In genomic region chr5:92139191-92139590, GRCm38 (mm10) we compare ENCODE assay signal across 8 mouse cellular contexts. TPM values are rescaled to one million over a fixed set of nuclear protein-coding genes. Genes with fewer than 3 reads are reported as not detected.
DNase-seq lines count a peak whose midpoint lies in the region; ATAC-seq and TF ChIP-seq lines count a peak whose summit lies in the region.

No protein-coding gene starts in this region.

- no peak for TF ChIP-seq CTCF in heart, adult 2 months (IDR thresholded peaks at IDR 0.05)
- TF ChIP-seq CTCF in bone marrow, adult 2 months (IDR thresholded peaks at IDR 0.05; ENCODE audit: control insufficient read depth, insufficient read depth, low read length), result no peak

- 0% methylated on average over 1 of the region's 1 CpGs for WGBS in heart, adult 2 months
- 21% methylated on average over 1 of the region's 1 CpGs for WGBS in bone marrow, adult 2 months
- WGBS in hindbrain, embryonic 12.5 days, result 16% methylated on average over 1 of the region's 1 CpGs
- WGBS in midbrain, embryonic 11.5 days, result 29% methylated on average over 1 of the region's 1 CpGs

- H3K4me1 ChIP-seq in heart, adult 2 months (ENCODE audit: control insufficient read depth, insufficient read depth, low read length), result peaks cover 10% of the 10 kb centered on the region
- peaks cover 3% of the 10 kb centered on the region; the same call in 1 of the 2 replicates for H3K4me1 ChIP-seq in bone marrow, adult 2 months (ENCODE audit: control insufficient read depth, insufficient read depth, low read length)
- peaks cover 34% of the 10 kb centered on the region for H3K4me1 ChIP-seq in hindbrain, embryonic 12.5 days
- H3K4me1 ChIP-seq in midbrain, embryonic 11.5 days (ENCODE audit: control insufficient read depth, insufficient read depth, low read length), result peaks cover 13% of the 10 kb centered on the region

- TF ChIP-seq EP300 in heart, adult 2 months (IDR thresholded peaks at IDR 0.05; ENCODE audit: insufficient read depth, low read depth, low read length), result no peak

- peak overlapping the region; percentile 68 for H3K4me2 ChIP-seq in hindbrain, embryonic 12.5 days (replicated peaks)
- peak overlapping the region; percentile 73 for H3K4me2 ChIP-seq in midbrain, embryonic 11.5 days

- no peaks in the 10 kb centered on the region for H3K9me3 ChIP-seq in hindbrain, embryonic 12.5 days (replicated peaks)
- H3K9me3 ChIP-seq in midbrain, embryonic 11.5 days (ENCODE audit: control insufficient read depth, low read length), result no peaks in the 10 kb centered on the region

- no peak overlapping the region for H3K27ac ChIP-seq in heart, adult 2 months
- no peak overlapping the region for H3K27ac ChIP-seq in bone marrow, adult 2 months (ENCODE audit: control insufficient read depth, insufficient read depth, low read depth, low read length, poor library complexity)
- no peak overlapping the region for H3K27ac ChIP-seq in hindbrain, embryonic 12.5 days
- H3K27ac ChIP-seq in midbrain, embryonic 11.5 days (ENCODE audit: low read depth, low read length), result no peak overlapping the region

- ATAC-seq in hindbrain, embryonic 12.5 days (ENCODE audit: low FRiP score), result no peak
- ATAC-seq in midbrain, embryonic 11.5 days (ENCODE audit: low FRiP score), result no peak
- ATAC-seq in frontal cortex, adult (ENCODE audit: low TSS enrichment), result no peak

- H3K4me3 ChIP-seq in heart, adult 2 months, result peak overlapping the region; percentile 92
- H3K4me3 ChIP-seq in bone marrow, adult 2 months (replicated peaks; ENCODE audit: control insufficient read depth, low read depth, low read length), result peak overlapping the region; percentile 38
- peak overlapping the region; percentile 80; the same call in 1 of the 2 replicates for H3K4me3 ChIP-seq in hindbrain, embryonic 12.5 days
- no peak overlapping the region for H3K4me3 ChIP-seq in midbrain, embryonic 11.5 days (ENCODE audit: low read depth, low read length)

- peaks cover 5% of the 10 kb centered on the region for H3K79me2 ChIP-seq in heart, adult 2 months (replicated peaks; ENCODE audit: control insufficient read depth, insufficient read depth, low read length)

- H3K36me3 ChIP-seq in heart, adult 2 months (ENCODE audit: control insufficient read depth, insufficient read depth, low read length), result peaks cover 8% of the 10 kb centered on the region
- H3K36me3 ChIP-seq in hindbrain, embryonic 12.5 days, result no peaks in the 10 kb centered on the region
- H3K36me3 ChIP-seq in midbrain, embryonic 11.5 days (ENCODE audit: control insufficient read depth, insufficient read depth, low read length), result no peaks in the 10 kb centered on the region

- no peaks in the 10 kb centered on the region for H3K27me3 ChIP-seq in heart, adult 2 months (ENCODE audit: control insufficient read depth, insufficient read depth, low read length)
- H3K27me3 ChIP-seq in hindbrain, embryonic 12.5 days, result no peaks in the 10 kb centered on the region
- H3K27me3 ChIP-seq in midbrain, embryonic 11.5 days (ENCODE audit: control insufficient read depth, insufficient read depth, low read length), result no peaks in the 10 kb centered on the region

- DNase-seq in heart, adult 2 months, result no peak
- DNase-seq in heart, postnatal 4 days, result no peak
- no peak for DNase-seq in midbrain, embryonic 11.5 days (ENCODE audit: low spot score, missing footprints)
- no peak for DNase-seq in left cerebral cortex, postnatal 36 days (ENCODE audit: low spot score in 2 of 2)
- DNase-seq in B cell, adult 2 months, result no peak

- H3K9ac ChIP-seq in heart, adult 2 months (ENCODE audit: low read depth, low read length), result 0 out of 2 replicates have a peak overlapping the region, but pooled peaks have one; percentile 1
- H3K9ac ChIP-seq in hindbrain, embryonic 12.5 days, result peak overlapping the region; percentile 19; the same call in 1 of the 2 replicates
- H3K9ac ChIP-seq in midbrain, embryonic 11.5 days (ENCODE audit: low read length), result peak overlapping the region; percentile 30; the same call in 1 of the 2 replicates

- no peak for TF ChIP-seq POLR2A in heart, adult 2 months (IDR thresholded peaks at IDR 0.05; ENCODE audit: insufficient read depth, low read depth, low read length)
- TF ChIP-seq POLR2A in bone marrow, adult 2 months (IDR thresholded peaks at IDR 0.05; ENCODE audit: borderline replicate concordance, control insufficient read depth, low read depth, low read length), result no peak

- intact Hi-C loops in heart, adult 2 months (cut with DNase I), result loop anchor here (5.0 kb wide), 2 partner anchors 177 to 1777 kb away; partner anchors contain the start of gene Rchy1
- intact Hi-C loops in left cerebral cortex, postnatal 36 days (cut with DNase I), result loop anchor here (5.0 kb wide), 1 partner anchor 177 kb away; the partner anchor contains the start of gene Rchy1

RNA-seq across cellular contexts. Expression of gene Uso1, which starts 1.5 kb away (rescaled TPM):
- total RNA-seq in heart, adult 2 months (2021), result 10 to 100 TPM; 39.0 to 45.4 TPM
- polyA plus RNA-seq in heart, adult 2 months (2012; rRNA removed), result 12.3 and 23.8 TPM in 2 replicates
- total RNA-seq in heart, postnatal 4 days (2021), result 10 to 100 TPM; 46.4 to 47.3 TPM
- 16.3 and 23.1 TPM in 2 replicates for polyA plus RNA-seq in bone marrow, adult 2 months (2011; ENCODE audit: insufficient read depth, insufficient read length, low replicate concordance, missing spikeins)
- polyA plus RNA-seq in hindbrain, embryonic 12.5 days (2016; fragmentation: Nextera tagmentation; extraction: Ambion mirVana), result 55.4 and 55.6 TPM in 2 replicates
- polyA plus RNA-seq in midbrain, embryonic 11.5 days (2014; fragmentation: Nextera tagmentation; extraction: Ambion mirVana), result 25.9 and 29.4 TPM in 2 replicates
- total RNA-seq in left cerebral cortex, postnatal 36 days (2021), result 10 to 100 TPM; 74.1 to 82.3 TPM

RNA-seq across cellular contexts. Expression of gene G3bp2, which starts 55.7 kb away (rescaled TPM):
- total RNA-seq in heart, adult 2 months (2021), result 10 to 100 TPM; 57.0 to 61.2 TPM
- 14.6 and 27.5 TPM in 2 replicates for polyA plus RNA-seq in heart, adult 2 months (2012; rRNA removed)
- 10 to 100 TPM; 81.1 to 82.9 TPM for total RNA-seq in heart, postnatal 4 days (2021)
- polyA plus RNA-seq in bone marrow, adult 2 months (2011; ENCODE audit: insufficient read depth, insufficient read length, low replicate concordance, missing spikeins), result 22.7 and 46.8 TPM in 2 replicates
- polyA plus RNA-seq in hindbrain, embryonic 12.5 days (2016; fragmentation: Nextera tagmentation; extraction: Ambion mirVana), result 334 and 368 TPM in 2 replicates
- polyA plus RNA-seq in midbrain, embryonic 11.5 days (2014; fragmentation: Nextera tagmentation; extraction: Ambion mirVana), result 292 and 298 TPM in 2 replicates
- total RNA-seq in left cerebral cortex, postnatal 36 days (2021), result 100 to 1,000 TPM; 216 to 220 TPM
